Mouse (Mus musculus) midbrain, postnatal 0 days (tissue): ENCODE results near the gene C3. TPM values are rescaled to one million over a fixed set of nuclear protein-coding genes. Genes with fewer than 3 reads are reported as not detected.

Experiments used
- ATAC-seq: fragments of 200-750 bp; cut with Nextera tagmentation; 2 replicates; pipeline ENCODE4 v1.8.0; 2017; ENCODE audit warnings: moderate number of reproducible peaks, mild to moderate bottlenecking, moderate TSS enrichment, moderate library complexity; ENCODE audit not compliant: low FRiP score
- DNase-seq: peaks from one replicate; pipeline ENCODE4 v3.0.0-alpha.2; 2015; ENCODE audit warnings: low spot score
- H3K27ac ChIP-seq: fragments of 300-500 bp; sonication (generic); 2 replicates; pipeline ENCODE4 v1.5.1; 2014; ENCODE audit warnings: low read depth, mild to moderate bottlenecking, low read length, mixed read lengths
- H3K27me3 ChIP-seq: fragments of 300-500 bp; sonication (generic); 2 replicates; pipeline ENCODE4 v1.6.1; 2014; ENCODE audit warnings: low read length, control low read depth, mixed read lengths; ENCODE audit not compliant: insufficient read depth
- H3K36me3 ChIP-seq: fragments of 300-500 bp; sonication (generic); 2 replicates; pipeline ENCODE4 v1.6.1; 2014; ENCODE audit warnings: low read length, control low read depth, mixed read lengths; ENCODE audit not compliant: insufficient read depth
- H3K4me1 ChIP-seq: fragments of 300-500 bp; sonication (generic); 2 replicates; pipeline ENCODE4 v1.6.1; 2014; ENCODE audit warnings: mild to moderate bottlenecking, control low read depth, antibody characterized with exemption, low read length, mixed read lengths; ENCODE audit not compliant: insufficient read depth
- H3K4me2 ChIP-seq: fragments of 300-500 bp; sonication (generic); 2 replicates; pipeline ENCODE4 v1.6.1; 2014; ENCODE audit warnings: low read depth, mild to moderate bottlenecking, low read length, mixed read lengths; ENCODE audit not compliant: poor library complexity, severe bottlenecking
- H3K4me3 ChIP-seq: fragments of 300-500 bp; sonication (generic); 2 replicates; pipeline ENCODE4 v1.5.1; 2014; ENCODE audit warnings: low read depth, mild to moderate bottlenecking, low read length, moderate library complexity
- H3K9ac ChIP-seq: fragments of 300-500 bp; sonication (generic); replicated peaks from 2 replicates; pipeline ENCODE4 v1.6.1; 2014; ENCODE audit warnings: mild to moderate bottlenecking, low read length, moderate library complexity, mixed read lengths; ENCODE audit not compliant: poor library complexity, severe bottlenecking
- H3K9me3 ChIP-seq: fragments of 300-500 bp; sonication (generic); 2 replicates; pipeline ENCODE4 v1.6.1; 2016; ENCODE audit warnings: low read length, control low read depth
- CTCF ChIP-seq: IDR thresholded peaks from 2 replicates; pipeline ENCODE4 v1.5.1; 2016; ENCODE audit warnings: antibody characterized with exemption, mild to moderate bottlenecking
- WGBS: fragments of 180-500 bp; shearing (Covaris S2); extraction: QIAGEN DNeasy Blood & Tissue Kit; methylation state at CpG from one replicate; pipeline ENCODE4 v1.1.7; 2014; 5-methylcytosine and 5-hydroxymethylcytosine counted together
- polyA plus RNA-seq: library from polyadenylated mRNA; unstranded; fragments of >200 nt; fragmentation: Nextera tagmentation; extraction: Ambion mirVana; gene quantifications from 2 replicates; pipeline ENCODE4 v1.2.1, GENCODE M21; 2015
- total RNA-seq: library from RNA; depleted of rRNA; stranded (reverse); fragments of >200 nt; gene quantifications from 2 replicates; pipeline ENCODE4 v1.2.3, GENCODE M21; 2014

The C3 gene
- total and polyA plus RNA-seq, 2 experiments from 2014 or later = 0.49 to 1.7 TPM

GRCm38 (mm10) chr17:57262901-57263550 is 35.1 kb upstream of the C3 start:
- peaks cover 3% of the 10 kb centered on the region; the same call in 1 of the 2 replicates for H3K4me1 ChIP-seq
- no peaks in the 10 kb centered on the region for H3K9me3 ChIP-seq
- no peak for TF ChIP-seq CTCF
- WGBS = 94% methylated on average over 17 of the region's 17 CpGs
- H3K4me2 ChIP-seq = no peak overlapping the region
- H3K36me3 ChIP-seq = no peaks in the 10 kb centered on the region
- no peak overlapping the region for H3K27ac ChIP-seq
- no peak for ATAC-seq
- DNase-seq = no peak
- H3K9ac ChIP-seq = no peak overlapping the region
- no peaks in the 10 kb centered on the region for H3K27me3 ChIP-seq
- no peak overlapping the region for H3K4me3 ChIP-seq

GRCm38 (mm10) chr17:57261796-57262195 is 33.9 kb upstream of the C3 start:
- Histone ChIP-seq H3K27ac (no peak overlapping the region), H3K4me3 (no peak overlapping the region), H3K36me3 (no peaks in the 10 kb centered on the region), H3K9me3 (no peaks in the 10 kb centered on the region), H3K9ac (no peak overlapping the region), H3K4me2 (no peak overlapping the region), H3K27me3 (no peaks in the 10 kb centered on the region), H3K4me1 (peaks cover 3% of the 10 kb centered on the region; the same call in 1 of the 2 replicates)
- no peak for ATAC-seq
- no peak for TF ChIP-seq CTCF
- DNase-seq = no peak
- 40% methylated on average over 1 of the region's 1 CpGs for WGBS

- H3K4me1 ChIP-seq = peaks cover 3% of the 10 kb centered on the region; the same call in 1 of the 2 replicates
- no peak overlapping the region for H3K27ac ChIP-seq
- no peaks in the 10 kb centered on the region for H3K27me3 ChIP-seq
- TF ChIP-seq CTCF = no peak
- H3K4me2 ChIP-seq = no peak overlapping the region
- no peaks in the 10 kb centered on the region for H3K9me3 ChIP-seq
- no peak overlapping the region for H3K4me3 ChIP-seq
- no peak overlapping the region for H3K9ac ChIP-seq
- 92% methylated on average over 4 of the region's 4 CpGs for WGBS
- ATAC-seq (no peak), DNase-seq (no peak)
- H3K36me3 ChIP-seq = no peaks in the 10 kb centered on the region
These were observed 33.4 kb upstream of the C3 start for GRCm38 (mm10) chr17:57261286-57261685.

DNA sequence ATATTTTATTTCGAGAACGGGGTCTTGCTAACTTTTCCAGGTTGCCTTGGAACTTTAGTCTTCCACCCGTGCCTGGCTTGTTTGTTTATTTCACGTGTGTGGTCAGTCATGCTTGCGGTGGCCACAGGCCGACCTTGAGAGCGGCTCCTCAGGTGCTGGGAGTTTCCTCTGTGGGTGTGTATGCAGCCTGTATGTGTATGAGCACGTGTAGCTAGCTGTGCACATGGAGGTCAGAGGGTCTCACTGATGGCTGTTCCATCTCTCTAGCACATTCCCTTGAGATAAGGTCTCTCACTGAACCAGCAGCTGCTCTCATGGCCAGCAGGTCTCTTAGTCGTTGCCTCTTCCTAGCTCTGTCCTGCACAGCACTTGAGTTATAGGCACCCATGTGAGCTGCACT is 32.4 kb upstream of the C3 start:
- Histone ChIP-seq H3K9me3 (no peaks in the 10 kb centered on the region), H3K27me3 (no peaks in the 10 kb centered on the region), H3K27ac (no peak overlapping the region), H3K4me2 (no peak overlapping the region), H3K4me1 (peaks cover under 1% of the 10 kb centered on the region; the same call in 1 of the 2 replicates), H3K36me3 (no peaks in the 10 kb centered on the region), H3K9ac (no peak overlapping the region), H3K4me3 (no peak overlapping the region)
- ATAC-seq (no peak), DNase-seq (no peak)
- TF ChIP-seq CTCF = no peak
- 92% methylated on average over 9 of the region's 9 CpGs for WGBS

- no peak for TF ChIP-seq CTCF
- 93% methylated on average over 8 of the region's 8 CpGs for WGBS
- no peak for ATAC-seq
These were observed 31.8 kb upstream of the C3 start for GRCm38 (mm10) chr17:57259742-57260141.

DNA sequence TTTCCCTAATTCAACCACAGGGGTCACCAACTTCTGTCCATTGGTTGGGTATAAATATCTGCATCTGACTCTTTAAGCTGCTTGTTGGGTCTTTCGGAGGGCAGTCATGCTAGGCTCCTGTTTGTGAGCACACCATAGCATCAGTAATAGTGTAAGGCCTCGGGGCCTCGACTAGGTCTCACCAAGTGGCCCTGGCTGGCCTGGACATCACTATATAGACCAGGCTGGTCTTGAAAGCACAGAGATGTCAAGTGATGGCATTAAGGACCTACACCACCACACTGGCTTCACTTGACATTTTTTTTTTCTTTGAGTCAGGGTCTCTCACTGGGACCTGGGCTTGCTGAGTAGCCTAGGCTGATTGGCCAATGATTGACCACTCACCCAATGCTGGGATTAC is 30.3 kb upstream of the C3 start:
- H3K27me3 ChIP-seq = no peaks in the 10 kb centered on the region
- TF ChIP-seq CTCF = no peak
- no peaks in the 10 kb centered on the region for H3K4me1 ChIP-seq
- H3K4me3 ChIP-seq = no peak overlapping the region
- H3K27ac ChIP-seq = no peak overlapping the region
- H3K36me3 ChIP-seq = no peaks in the 10 kb centered on the region
- 90% methylated on average over 3 of the region's 3 CpGs for WGBS
- H3K9ac ChIP-seq = no peak overlapping the region
- ATAC-seq = no peak
- no peak overlapping the region for H3K4me2 ChIP-seq
- no peaks in the 10 kb centered on the region for H3K9me3 ChIP-seq
- no peak for DNase-seq

More at GRCm38 (mm10) chr17:57259742-57260141, 31.8 kb upstream of the C3 start:
- Histone ChIP-seq H3K27ac (no peak overlapping the region), H3K4me2 (no peak overlapping the region), H3K4me1 (no peaks in the 10 kb centered on the region), H3K27me3 (no peaks in the 10 kb centered on the region), H3K9me3 (no peaks in the 10 kb centered on the region), H3K9ac (no peak overlapping the region), H3K36me3 (no peaks in the 10 kb centered on the region), H3K4me3 (no peak overlapping the region)
- no peak for DNase-seq
